Mouse (Mus musculus): Measurements from ENCODE around the gene Amer1. TPM values are rescaled to one million over a fixed set of nuclear protein-coding genes. Genes with fewer than 3 reads are reported as not detected.

The Amer1 gene
- 2.1 TPM for polyA plus RNA-seq (2014; fragmentation: Illumina TruSeq; extraction: RNeasy Lipid Tissue Mini Kit (QIAGEN cat#74804); ENCODE audit: low read depth, low replicate concordance)

GRCm38 (mm10) chrX:95444776-95445111, at the start of gene Amer1:
TSS of gene Amer1 (minus strand) at chrX:95444872.

Other genes with a start within 250 kb of the Amer1 start
- gene Arhgef9, start 248.0 kb downstream of the Amer1 start, polyA plus RNA-seq (2014; fragmentation: Illumina TruSeq; extraction: RNeasy Lipid Tissue Mini Kit (QIAGEN cat#74804); ENCODE audit: low read depth, low replicate concordance) = 1.4 TPM
- 39.6 TPM for gene Asb12, start 113.1 kb upstream of the Amer1 start, polyA plus RNA-seq (2014; fragmentation: Illumina TruSeq; extraction: RNeasy Lipid Tissue Mini Kit (QIAGEN cat#74804); ENCODE audit: low read depth, low replicate concordance)
- 87.8 TPM for gene Pfn5, start 113.2 kb upstream of the Amer1 start, polyA plus RNA-seq (2014; fragmentation: Illumina TruSeq; extraction: RNeasy Lipid Tissue Mini Kit (QIAGEN cat#74804); ENCODE audit: low read depth, low replicate concordance)
- 3.8 TPM for gene Zc4h2, start 213.6 kb upstream of the Amer1 start, polyA plus RNA-seq (2014; fragmentation: Illumina TruSeq; extraction: RNeasy Lipid Tissue Mini Kit (QIAGEN cat#74804); ENCODE audit: low read depth, low replicate concordance)